8 mouse cellular contexts compared by ENCODE assay signal in genomic region chr4:91399510-91400196, GRCm38 (mm10). TPM values are rescaled to one million over a fixed set of nuclear protein-coding genes. Genes with fewer than 3 reads are reported as not detected.
DNase-seq lines count a peak whose midpoint lies in the region; ATAC-seq and TF ChIP-seq lines count a peak whose summit lies in the region.
"Had no signal": no experiment of that assay in that cellular context is flagged by ENCODE, and none has a peak within 500 bp of the region (broad histone marks: within the 10 kb centered on the region; RNA-seq: fewer than 3 reads in every experiment).

No protein-coding gene starts in this region.

- H3K9ac ChIP-seq in lung, embryonic 15.5 days = no peak overlapping the region
- no peak overlapping the region for H3K9ac ChIP-seq in lung, postnatal 0 days (replicated peaks; ENCODE audit: low read depth)
- H3K9ac ChIP-seq in embryonic facial prominence, embryonic 15.5 days = no peak overlapping the region
- H3K9ac ChIP-seq in intestine, postnatal 0 days (ENCODE audit: low read depth, low read length) = no peak overlapping the region
- H3K9ac ChIP-seq in stomach, embryonic 15.5 days = no peak overlapping the region
- H3K9ac ChIP-seq: liver, embryonic 13.5 days had no signal

- no peaks in the 10 kb centered on the region for H3K9me3 ChIP-seq in lung, embryonic 15.5 days
- H3K9me3 ChIP-seq in lung, postnatal 0 days (ENCODE audit: low read length) = no peaks in the 10 kb centered on the region
- H3K9me3 ChIP-seq in embryonic facial prominence, embryonic 15.5 days (replicated peaks) = no peaks in the 10 kb centered on the region
- no peaks in the 10 kb centered on the region for H3K9me3 ChIP-seq in intestine, postnatal 0 days (ENCODE audit: control insufficient read depth)
- H3K9me3 ChIP-seq in stomach, embryonic 15.5 days = no peaks in the 10 kb centered on the region
- H3K9me3 ChIP-seq: liver, embryonic 13.5 days had no signal

- 0 out of 2 replicates have a peak, but pooled peaks cover 3% of the 10 kb centered on the region for H3K4me1 ChIP-seq in lung, embryonic 15.5 days
- H3K4me1 ChIP-seq in lung, postnatal 0 days (ENCODE audit: insufficient read depth, low read depth, low read length) = no peaks in the 10 kb centered on the region
- H3K4me1 ChIP-seq in embryonic facial prominence, embryonic 15.5 days = peaks cover 4% of the 10 kb centered on the region; the same call in 1 of the 2 replicates
- H3K4me1 ChIP-seq in intestine, postnatal 0 days (replicated peaks; ENCODE audit: control insufficient read depth, insufficient read depth, low read length) = no peaks in the 10 kb centered on the region
- H3K4me1 ChIP-seq in stomach, embryonic 15.5 days = peaks cover 4% of the 10 kb centered on the region; the same call in 1 of the 2 replicates
- H3K4me1 ChIP-seq: liver, embryonic 13.5 days had no signal

- no peak overlapping the region for H3K4me3 ChIP-seq in lung, embryonic 15.5 days
- H3K4me3 ChIP-seq in lung, postnatal 0 days (ENCODE audit: low read depth, low read length) = no peak overlapping the region
- peak overlapping the region; percentile 4; the same call in 1 of the 2 replicates for H3K4me3 ChIP-seq in embryonic facial prominence, embryonic 15.5 days (replicated peaks)
- no peak overlapping the region for H3K4me3 ChIP-seq in intestine, postnatal 0 days (ENCODE audit: low read depth, low read length)
- H3K4me3 ChIP-seq in stomach, embryonic 15.5 days (replicated peaks) = peak overlapping the region; percentile 23
- H3K4me3 ChIP-seq: liver, embryonic 13.5 days had no signal

- H3K27ac ChIP-seq in lung, embryonic 15.5 days = no peak overlapping the region
- no peak overlapping the region for H3K27ac ChIP-seq in lung, postnatal 0 days (ENCODE audit: low read length)
- no peak overlapping the region for H3K27ac ChIP-seq in embryonic facial prominence, embryonic 15.5 days (replicated peaks)
- no peak overlapping the region for H3K27ac ChIP-seq in intestine, postnatal 0 days (ENCODE audit: low read depth, low read length)
- H3K27ac ChIP-seq in stomach, embryonic 15.5 days = no peak overlapping the region
- H3K27ac ChIP-seq: liver, embryonic 13.5 days had no signal

- WGBS in lung, embryonic 15.5 days = 0% methylated on average over 17 of the region's 17 CpGs
- under 1% methylated on average over 17 of the region's 17 CpGs for whole genome bisulfite sequencing in lung, postnatal 0 days
- under 1% methylated on average over 17 of the region's 17 CpGs for WGBS in embryonic facial prominence, embryonic 15.5 days
- WGBS in intestine, postnatal 0 days = 1% methylated on average over 17 of the region's 17 CpGs
- WGBS in stomach, embryonic 15.5 days = under 1% methylated on average over 17 of the region's 17 CpGs

- TF ChIP-seq EP300 in lung, postnatal 0 days (IDR thresholded peaks at IDR 0.05) = no peak

- H3K4me2 ChIP-seq in lung, embryonic 15.5 days = peak overlapping the region; percentile 54
- no peak overlapping the region for H3K4me2 ChIP-seq in lung, postnatal 0 days (replicated peaks; ENCODE audit: low read depth, low read length)
- H3K4me2 ChIP-seq in embryonic facial prominence, embryonic 15.5 days (replicated peaks) = peak overlapping the region; percentile 44
- H3K4me2 ChIP-seq in intestine, postnatal 0 days (replicated peaks; ENCODE audit: low read depth) = 0 out of 2 replicates have a peak overlapping the region, but pooled peaks have one; percentile 9
- peak overlapping the region; percentile 50 for H3K4me2 ChIP-seq in stomach, embryonic 15.5 days

- H3K36me3 ChIP-seq in lung, embryonic 15.5 days = no peaks in the 10 kb centered on the region
- no peaks in the 10 kb centered on the region for H3K36me3 ChIP-seq in lung, postnatal 0 days (ENCODE audit: insufficient read depth, low read length)
- H3K36me3 ChIP-seq in embryonic facial prominence, embryonic 15.5 days = no peaks in the 10 kb centered on the region
- no peaks in the 10 kb centered on the region for H3K36me3 ChIP-seq in intestine, postnatal 0 days (ENCODE audit: control insufficient read depth, insufficient read depth)
- H3K36me3 ChIP-seq in stomach, embryonic 15.5 days = no peaks in the 10 kb centered on the region
- H3K36me3 ChIP-seq: liver, embryonic 13.5 days had no signal

- peaks cover 19% of the 10 kb centered on the region for H3K27me3 ChIP-seq in lung, embryonic 15.5 days
- H3K27me3 ChIP-seq in lung, postnatal 0 days (replicated peaks; ENCODE audit: insufficient read depth, low read length) = no peaks in the 10 kb centered on the region; the same call in 1 of the 2 replicates
- peaks cover 27% of the 10 kb centered on the region for H3K27me3 ChIP-seq in embryonic facial prominence, embryonic 15.5 days
- peaks cover 12% of the 10 kb centered on the region for H3K27me3 ChIP-seq in intestine, postnatal 0 days (replicated peaks; ENCODE audit: control insufficient read depth, insufficient read depth, low read length)
- peaks cover 14% of the 10 kb centered on the region for H3K27me3 ChIP-seq in stomach, embryonic 15.5 days (replicated peaks)

- TF ChIP-seq CTCF in lung, postnatal 0 days (IDR thresholded peaks at IDR 0.05) = no peak
- no peak for TF ChIP-seq CTCF in intestine, postnatal 0 days (IDR thresholded peaks at IDR 0.05; ENCODE audit: low read depth)

- DNase-seq in lung, postnatal 0 days (ENCODE audit: low spot score) = no peak
- no peak for DNase-seq in lung, postnatal 4 days
- DNase-seq in adrenal gland, postnatal 36 days = no peak
- DNase-seq: liver, embryonic 13.5 days had no signal

- ATAC-seq in lung, embryonic 15.5 days (ENCODE audit: borderline replicate concordance, extremely low read depth, low FRiP score, low TSS enrichment) = no peak
- ATAC-seq in lung, postnatal 0 days = no peak
- no peak for ATAC-seq in embryonic facial prominence, embryonic 15.5 days (ENCODE audit: insufficient number of reproducible peaks, low FRiP score, low TSS enrichment, low read depth)
- no peak for ATAC-seq in intestine, postnatal 0 days
- no peak for ATAC-seq in stomach, embryonic 15.5 days (ENCODE audit: insufficient read depth, low FRiP score, low read depth)

RNA-seq across cellular contexts. Expression of gene Elavl2, which starts 0.9 kb away (rescaled TPM):
- polyA plus RNA-seq in lung, embryonic 15.5 days (2015; fragmentation: Nextera tagmentation; extraction: Ambion mirVana) = 3.1 and 4.0 TPM in 2 replicates
- 0.39 and 0.46 TPM in 2 replicates for polyA plus RNA-seq in lung, postnatal 0 days (2015; fragmentation: Nextera tagmentation; extraction: Ambion mirVana)
- 3.6 and 4.4 TPM in 2 replicates for polyA plus RNA-seq in embryonic facial prominence, embryonic 15.5 days (2015; fragmentation: Nextera tagmentation; extraction: Ambion mirVana)
- polyA plus RNA-seq in intestine, postnatal 0 days (2015; fragmentation: Nextera tagmentation; extraction: Ambion mirVana) = 0.94 and 1.1 TPM in 2 replicates
- polyA plus RNA-seq in stomach, embryonic 15.5 days (2015; fragmentation: Nextera tagmentation; extraction: Ambion mirVana) = 5.4 and 5.6 TPM in 2 replicates
- total RNA-seq in adrenal gland, postnatal 36 days (2021) = 1 to 10 TPM in 1 of 2 experiments, under 1 TPM in 1; 0.23 to 1.8 TPM

Comparison
In these comparisons a context has a peak if more than half of its experiments do, and no peak if none do; other contexts are left out.
1. H3K4me3 ChIP-seq: peak in embryonic facial prominence, embryonic 15.5 days (single experiment) and stomach, embryonic 15.5 days (single experiment); none in lung, embryonic 15.5 days (single experiment), lung, postnatal 0 days (single experiment) and intestine, postnatal 0 days (single experiment).